ENCODE assay signal across 21 mouse cellular contexts in genomic region chr14:31647991-31648390, GRCm38 (mm10). TPM values are rescaled to one million over a fixed set of nuclear protein-coding genes. Genes with fewer than 3 reads are reported as not detected.
"Had no signal": no experiment of that assay in that cellular context is flagged by ENCODE, and none has a peak within 500 bp of the region (broad histone marks: within the 10 kb centered on the region; RNA-seq: fewer than 3 reads in every experiment).

No protein-coding gene starts in this region.

- DNase-seq: liver, postnatal 0 days; lung, adult 2 months; lung, postnatal 14 days; lung, postnatal 36 days; right cerebral cortex, postnatal 14 days; spleen, adult 18-20 months; thymus, adult 18-20 months; thymus, postnatal 14 days; thymus, postnatal 36 days had no signal

- H3K4me1 ChIP-seq: midbrain, embryonic 13.5 days; midbrain, embryonic 15.5 days; neural tube, embryonic 12.5 days had no signal

- H3K27me3 ChIP-seq: lung, embryonic 15.5 days; megakaryocyte, embryonic 14.5 days; midbrain, embryonic 13.5 days; midbrain, embryonic 15.5 days; neural tube, embryonic 12.5 days had no signal

- H3K4me3 ChIP-seq: lung, embryonic 15.5 days; megakaryocyte, embryonic 14.5 days; midbrain, embryonic 13.5 days; midbrain, embryonic 15.5 days; neural tube, embryonic 12.5 days had no signal

- H3K36me3 ChIP-seq: lung, embryonic 15.5 days; midbrain, embryonic 13.5 days; midbrain, embryonic 15.5 days; neural tube, embryonic 12.5 days had no signal

- H3K27ac ChIP-seq: lung, embryonic 15.5 days; macrophage; midbrain, embryonic 13.5 days; midbrain, embryonic 15.5 days; neural tube, embryonic 12.5 days had no signal

- H3K9me3 ChIP-seq: midbrain, embryonic 13.5 days; midbrain, embryonic 15.5 days had no signal

RNA-seq across cellular contexts. Expression of gene Gm49387, which starts 7.3 kb away (rescaled TPM):
- total RNA-seq: megakaryocyte progenitor cell, adult 5-6 weeks; midbrain, postnatal 0 days; monocyte, adult 5-6 weeks; neutrophil, adult 5-6 weeks had no signal
- polyA plus RNA-seq: lung, adult 2 months; macrophage; midbrain, embryonic 11.5 days; midbrain, embryonic 13.5 days; midbrain, postnatal 0 days; neural tube, embryonic 14.5 days had no signal

RNA-seq across cellular contexts. Expression of gene Colq, which starts 56.8 kb away (rescaled TPM):
- total RNA-seq: megakaryocyte progenitor cell, adult 5-6 weeks; midbrain, postnatal 0 days had no signal
- polyA plus RNA-seq: macrophage; midbrain, embryonic 13.5 days; midbrain, embryonic 15.5 days had no signal
